Mouse (Mus musculus) stomach, embryonic 15.5 days (tissue): ENCODE data around the gene Agtr1b. TPM values are rescaled to one million over a fixed set of nuclear protein-coding genes. Genes with fewer than 3 reads are reported as not detected.

Source experiments
- ATAC-seq: fragments of 200-750 bp; cut with Nextera tagmentation; 2 replicates; pipeline ENCODE4 v1.8.0; 2017; ENCODE audit warnings: low read depth, moderate number of reproducible peaks, moderate TSS enrichment; ENCODE audit not compliant: insufficient read depth, low FRiP score
- H3K27ac ChIP-seq: fragments of 300-500 bp; sonication (generic); 2 replicates; pipeline ENCODE4 v1.5.1; 2015; ENCODE audit warnings: mild to moderate bottlenecking, inconsistent platforms
- H3K27me3 ChIP-seq: fragments of 300-500 bp; sonication (generic); replicated peaks from 2 replicates; pipeline ENCODE4 v1.6.1; 2015; ENCODE audit warnings: inconsistent platforms
- H3K36me3 ChIP-seq: fragments of 300-500 bp; sonication (generic); 2 replicates; pipeline ENCODE4 v1.6.1; 2015; ENCODE audit warnings: inconsistent platforms
- H3K4me1 ChIP-seq: fragments of 300-500 bp; sonication (generic); 2 replicates; pipeline ENCODE4 v1.6.1; 2015; ENCODE audit warnings: inconsistent platforms
- H3K4me2 ChIP-seq: fragments of 300-500 bp; sonication (generic); 2 replicates; pipeline ENCODE4 v1.6.1; 2015; ENCODE audit warnings: mild to moderate bottlenecking, inconsistent platforms
- H3K4me3 ChIP-seq: fragments of 300-500 bp; sonication (generic); replicated peaks from 2 replicates; pipeline ENCODE4 v1.5.1; 2015; ENCODE audit warnings: inconsistent platforms
- H3K9ac ChIP-seq: fragments of 300-500 bp; sonication (generic); 2 replicates; pipeline ENCODE4 v1.6.1; 2015; ENCODE audit warnings: inconsistent platforms
- H3K9me3 ChIP-seq: fragments of 300-500 bp; sonication (generic); 2 replicates; pipeline ENCODE4 v1.6.1; 2016; ENCODE audit warnings: inconsistent platforms
- WGBS: fragments of 180-500 bp; shearing (Covaris S2); methylation state at CpG from one replicate; pipeline ENCODE4 v1.1.7; 2015; 5-methylcytosine and 5-hydroxymethylcytosine counted together
- polyA plus RNA-seq: library from polyadenylated mRNA; unstranded; fragments of >200 nt; fragmentation: Nextera tagmentation; extraction: Ambion mirVana; gene quantifications from 2 replicates; pipeline ENCODE4 v1.2.1, GENCODE M21; 2015

Agtr1b gene
- 2.3 and 3.3 TPM in 2 replicates for polyA plus RNA-seq

DNA sequence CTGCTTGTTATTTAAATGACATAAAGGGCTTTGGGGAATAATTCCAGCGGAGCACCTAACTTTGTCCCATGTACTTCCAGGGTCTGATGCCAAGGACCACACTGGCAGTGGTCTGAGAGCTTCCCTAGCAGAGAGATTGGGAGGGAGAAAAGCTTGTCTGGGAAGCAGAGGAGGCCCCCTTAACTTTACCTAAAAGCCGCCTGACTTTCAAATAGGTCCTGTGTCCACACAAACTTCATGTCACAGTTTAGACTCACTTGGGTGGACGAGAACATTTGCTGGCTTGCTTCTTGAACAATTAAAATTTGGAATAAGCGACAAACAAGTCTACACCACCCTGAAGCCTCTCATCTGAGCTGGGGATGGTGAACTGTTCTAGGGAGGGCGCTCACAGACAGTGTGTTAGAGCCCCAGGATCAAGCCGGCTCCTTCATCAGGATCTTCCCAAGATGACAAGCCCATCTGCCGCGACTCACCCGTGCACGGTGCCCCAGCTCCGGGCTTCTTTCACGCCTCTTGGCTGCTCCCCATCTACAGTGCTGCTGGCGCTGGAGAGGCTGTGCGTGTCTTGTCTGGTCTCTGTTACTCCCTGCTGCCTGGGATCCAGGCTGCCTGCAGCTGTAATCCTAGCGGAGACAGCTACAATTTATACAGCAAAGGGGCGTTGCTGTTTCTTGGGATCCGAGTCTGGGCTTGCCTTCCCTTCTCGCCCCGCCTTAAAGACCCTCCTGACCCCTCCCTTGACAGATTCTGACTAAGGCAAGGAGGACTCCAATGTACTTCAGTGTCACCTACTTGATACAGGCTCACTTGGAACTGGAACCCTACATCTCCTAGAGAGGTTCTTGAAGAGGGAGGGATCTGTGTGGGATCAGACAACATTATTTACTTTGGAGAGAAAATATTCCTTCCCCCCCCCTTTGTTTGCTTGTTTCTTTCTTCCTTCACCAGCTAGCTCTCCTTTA is at the start of gene Agtr1b:
Agtr1b (minus strand) TSS at position 620 of the 965 bp plus-strand sequence.
- 0 out of 2 replicates have a peak within 1 kb of the TSS, but pooled peaks have one; percentile 29 for H3K9ac ChIP-seq
- peak; percentile 81 for ATAC-seq
- no peaks in the 10 kb centered on the region for H3K9me3 ChIP-seq
- no peaks in the 10 kb centered on the region for H3K4me1 ChIP-seq
- peak within 1 kb of the TSS; percentile 61 for H3K27ac ChIP-seq
- H3K36me3 ChIP-seq, result no peaks in the 10 kb centered on the region
- H3K27me3 ChIP-seq, result no peaks in the 10 kb centered on the region
- peak within 1 kb of the TSS; percentile 33 for H3K4me3 ChIP-seq
- peak within 1 kb of the TSS; percentile 46 for H3K4me2 ChIP-seq
- 9% methylated on average over 19 of the region's 19 CpGs for WGBS

DNA sequence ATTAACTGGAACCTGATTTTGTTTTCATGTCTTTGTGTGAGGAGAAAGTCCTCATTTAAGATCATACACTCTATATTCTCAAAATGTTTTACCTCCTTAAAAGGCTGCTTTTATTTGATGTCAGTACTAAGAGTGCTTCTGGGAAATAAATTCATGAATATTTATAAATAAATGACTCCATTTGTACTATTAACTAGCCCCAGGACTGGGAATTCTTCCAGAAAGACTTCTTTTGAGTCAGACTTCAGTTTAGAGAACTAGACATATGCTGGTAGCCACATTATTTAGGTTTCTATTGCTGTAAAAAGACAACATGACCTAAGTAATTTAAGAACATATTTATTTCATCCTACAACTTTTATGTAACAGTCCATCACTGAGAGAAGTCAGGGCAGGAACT is 13.4 kb downstream of the Agtr1b start:
- H3K9me3 ChIP-seq, result no peaks in the 10 kb centered on the region
- H3K9ac ChIP-seq, result no peak overlapping the region
- no peak overlapping the region for H3K4me3 ChIP-seq
- H3K36me3 ChIP-seq, result no peaks in the 10 kb centered on the region
- ATAC-seq, result no peak; the same call in 1 of the 2 replicates
- 0 out of 2 replicates have a peak overlapping the region, but pooled peaks have one; percentile 21 for H3K27ac ChIP-seq
- no peaks in the 10 kb centered on the region for H3K27me3 ChIP-seq
- H3K4me1 ChIP-seq, result no peaks in the 10 kb centered on the region
- H3K4me2 ChIP-seq, result no peak overlapping the region

DNA sequence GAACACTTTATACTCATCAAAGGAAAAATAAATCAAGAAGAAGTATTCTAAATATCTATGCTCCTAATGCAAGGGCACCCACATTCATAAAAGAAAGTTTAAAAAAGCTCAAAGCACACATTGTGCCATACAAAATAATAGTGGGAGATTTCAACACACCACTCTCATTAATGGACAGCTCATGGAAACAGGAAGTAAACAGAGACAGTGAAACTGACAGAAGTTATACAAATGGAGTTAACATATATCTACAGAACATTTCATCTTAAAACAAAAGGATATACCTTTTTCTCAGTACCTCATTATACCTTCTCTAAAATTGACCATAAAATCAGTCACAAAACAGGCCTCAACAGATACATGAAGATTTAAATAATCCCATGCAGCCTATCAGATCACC is 18.8 kb downstream of the Agtr1b start:
- Histone ChIP-seq H3K27ac (no peak overlapping the region), H3K9me3 (no peaks in the 10 kb centered on the region), H3K9ac (no peak overlapping the region), H3K4me1 (no peaks in the 10 kb centered on the region), H3K36me3 (no peaks in the 10 kb centered on the region), H3K27me3 (no peaks in the 10 kb centered on the region), H3K4me3 (no peak overlapping the region), H3K4me2 (no peak overlapping the region)
- no peak for ATAC-seq

DNA sequence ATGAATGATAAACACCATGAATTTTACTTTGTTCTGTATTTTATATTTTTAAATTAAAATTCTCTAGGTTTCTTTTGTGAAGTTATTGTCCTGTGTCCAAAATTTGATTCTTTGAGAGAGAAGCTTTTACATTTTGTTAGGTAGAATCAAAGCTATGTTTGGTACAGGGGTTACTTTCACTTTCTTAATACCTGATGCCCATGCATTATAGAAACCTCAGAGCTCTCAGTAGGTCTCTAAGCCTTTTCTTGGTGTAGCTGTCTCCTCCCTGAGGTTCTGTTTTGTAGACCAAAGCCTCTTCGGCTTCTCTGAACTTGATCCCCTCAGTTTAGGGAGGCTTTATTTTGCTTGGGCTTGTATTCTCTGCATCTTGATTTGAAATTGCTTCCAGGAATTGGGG is 26.6 kb downstream of the Agtr1b start:
- H3K4me3 ChIP-seq, result no peak overlapping the region
- no peak overlapping the region for H3K4me2 ChIP-seq
- H3K27ac ChIP-seq, result no peak overlapping the region
- H3K9ac ChIP-seq, result no peak overlapping the region
- no peaks in the 10 kb centered on the region for H3K27me3 ChIP-seq
- WGBS, result 80% methylated on average over 1 of the region's 1 CpGs
- ATAC-seq, result no peak
- no peaks in the 10 kb centered on the region for H3K36me3 ChIP-seq
- no peaks in the 10 kb centered on the region for H3K4me1 ChIP-seq
- no peaks in the 10 kb centered on the region for H3K9me3 ChIP-seq

DNA sequence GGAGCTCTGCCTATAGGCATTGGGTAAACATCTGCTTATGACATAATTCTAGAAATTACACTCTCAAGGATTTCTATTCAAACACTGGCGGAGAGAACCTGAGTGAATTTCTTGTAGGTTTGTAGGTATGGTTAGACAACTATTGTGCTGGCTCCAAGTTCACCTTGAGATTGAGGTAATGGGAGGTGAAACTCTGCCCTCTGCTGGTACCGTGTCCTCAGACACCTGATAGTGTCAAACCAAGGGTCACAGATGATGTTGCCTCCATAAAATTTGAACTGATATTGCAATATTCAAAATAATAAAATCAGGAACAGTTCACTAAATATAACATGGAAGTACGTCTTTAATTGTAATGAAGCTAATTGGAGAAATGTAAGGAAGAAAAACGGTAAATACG is 32.3 kb downstream of the Agtr1b start:
- no peaks in the 10 kb centered on the region for H3K36me3 ChIP-seq
- H3K4me1 ChIP-seq, result no peaks in the 10 kb centered on the region
- no peak overlapping the region for H3K9ac ChIP-seq
- H3K9me3 ChIP-seq, result no peaks in the 10 kb centered on the region
- H3K4me3 ChIP-seq, result no peak overlapping the region
- WGBS, result 64% methylated on average over 5 of the region's 5 CpGs
- no peak overlapping the region for H3K4me2 ChIP-seq
- H3K27ac ChIP-seq, result no peak overlapping the region
- no peak for ATAC-seq
- no peaks in the 10 kb centered on the region for H3K27me3 ChIP-seq

DNA sequence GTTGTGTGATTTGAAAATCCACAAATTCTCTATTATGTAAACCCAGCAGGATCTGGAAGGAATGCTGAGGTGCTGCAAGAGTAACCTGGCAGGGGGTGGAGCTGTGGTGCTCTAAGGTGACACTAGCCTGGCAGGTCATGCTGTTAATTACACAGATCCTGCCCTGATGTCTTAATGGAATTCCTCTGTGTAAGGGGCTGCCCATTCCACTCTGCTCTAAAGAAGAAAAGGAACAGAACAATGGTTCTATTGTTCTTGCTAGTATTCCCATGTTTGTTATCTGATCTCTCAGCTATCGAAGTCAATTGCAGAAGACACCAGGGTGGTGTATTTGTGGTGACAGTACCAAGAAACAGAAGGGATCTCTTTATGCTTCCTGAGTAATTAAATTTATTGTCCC is 49.7 kb downstream of the Agtr1b start:
- Histone ChIP-seq H3K4me3 (no peak overlapping the region), H3K4me1 (no peaks in the 10 kb centered on the region), H3K27me3 (no peaks in the 10 kb centered on the region), H3K36me3 (no peaks in the 10 kb centered on the region), H3K9ac (no peak overlapping the region), H3K9me3 (no peaks in the 10 kb centered on the region), H3K27ac (no peak overlapping the region), H3K4me2 (no peak overlapping the region)
- 37% methylated on average over 1 of the region's 1 CpGs for WGBS
- ATAC-seq, result no peak

DNA sequence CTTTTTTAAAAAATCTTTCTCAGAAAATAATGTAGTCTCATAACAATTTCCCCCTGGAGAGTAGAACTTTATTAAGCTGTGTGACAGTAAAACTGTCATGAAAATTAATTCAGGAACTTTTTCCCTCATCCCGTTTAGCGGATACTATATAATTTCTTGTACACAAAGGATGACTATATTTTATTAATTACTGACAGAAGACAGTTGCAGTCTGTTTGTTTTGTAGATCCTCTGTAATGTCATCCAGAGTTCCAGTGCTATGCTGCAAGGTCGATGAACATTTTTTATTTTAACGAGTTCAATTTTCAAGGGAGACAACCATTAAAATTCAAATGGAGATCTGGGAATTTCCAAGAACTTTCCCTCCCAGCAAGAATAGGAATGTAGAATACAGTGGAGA is 57.8 kb downstream of the Agtr1b start:
- no peaks in the 10 kb centered on the region for H3K36me3 ChIP-seq
- H3K9ac ChIP-seq, result no peak overlapping the region
- no peaks in the 10 kb centered on the region for H3K9me3 ChIP-seq
- H3K4me2 ChIP-seq, result no peak overlapping the region
- no peaks in the 10 kb centered on the region for H3K27me3 ChIP-seq
- ATAC-seq, result no peak
- WGBS, result 66% methylated on average over 4 of the region's 4 CpGs
- no peaks in the 10 kb centered on the region for H3K4me1 ChIP-seq
- H3K27ac ChIP-seq, result no peak overlapping the region
- no peak overlapping the region for H3K4me3 ChIP-seq

DNA sequence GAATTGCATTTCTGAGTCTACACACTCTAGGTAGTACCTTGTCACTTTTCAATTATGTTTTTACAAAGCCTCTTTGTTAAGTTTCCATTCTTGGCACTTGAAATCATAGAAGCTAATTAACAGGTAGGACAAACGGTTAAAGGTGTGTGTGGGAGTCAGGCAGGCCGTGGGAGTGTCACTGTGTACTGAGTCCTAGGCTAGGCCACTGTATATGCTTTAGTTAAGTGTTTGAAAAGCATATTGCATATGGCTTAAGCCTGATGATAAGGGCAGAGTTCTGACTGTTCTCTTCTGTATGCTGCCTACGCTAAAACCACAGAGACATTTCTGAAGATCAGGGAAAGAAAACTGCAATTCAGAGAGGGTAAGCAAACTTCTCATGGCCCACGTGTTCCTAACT is 59.7 kb downstream of the Agtr1b start:
- Histone ChIP-seq H3K4me1 (no peaks in the 10 kb centered on the region), H3K36me3 (no peaks in the 10 kb centered on the region), H3K9me3 (no peaks in the 10 kb centered on the region), H3K9ac (no peak overlapping the region), H3K27me3 (no peaks in the 10 kb centered on the region), H3K4me3 (no peak overlapping the region), H3K4me2 (no peak overlapping the region), H3K27ac (no peak overlapping the region)
- WGBS, result 59% methylated on average over 4 of the region's 4 CpGs
- ATAC-seq, result peak; percentile 80

DNA sequence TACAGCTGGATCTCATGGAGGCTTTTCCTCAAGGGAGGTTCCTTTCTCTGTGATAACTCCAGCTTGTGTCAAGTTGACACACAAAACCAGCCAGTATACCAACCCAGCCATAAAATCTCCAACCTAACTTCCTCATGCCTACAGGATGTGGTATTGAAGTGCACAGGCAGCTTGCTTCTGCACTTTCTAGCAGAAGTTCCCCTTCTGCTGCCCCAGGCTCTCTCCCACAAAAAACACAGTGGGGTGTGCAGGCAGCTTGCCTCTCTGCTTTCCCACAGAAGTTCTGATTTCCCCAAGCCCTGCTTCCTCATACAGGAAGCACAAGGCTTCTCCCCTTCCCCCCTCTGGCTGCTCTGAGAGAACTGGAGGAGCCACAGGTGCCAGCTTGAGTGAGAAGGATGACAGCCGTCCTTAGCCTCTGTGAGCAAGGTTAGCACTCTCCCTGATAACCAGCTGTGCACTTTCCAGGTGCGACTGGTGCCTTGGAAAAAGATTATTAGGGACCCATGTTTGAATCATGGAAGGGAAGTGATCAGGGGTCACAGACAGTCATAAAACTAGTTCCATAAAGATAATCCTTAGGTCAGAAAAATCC is 62.1 kb downstream of the Agtr1b start:
- 48% methylated on average over 2 of the region's 2 CpGs for WGBS
- H3K9ac ChIP-seq, result no peak overlapping the region
- H3K4me1 ChIP-seq, result no peaks in the 10 kb centered on the region
- ATAC-seq, result peak; percentile 58; the same call in 1 of the 2 replicates
- no peak overlapping the region for H3K4me3 ChIP-seq
- no peak overlapping the region for H3K27ac ChIP-seq
- no peak overlapping the region for H3K4me2 ChIP-seq
- H3K27me3 ChIP-seq, result no peaks in the 10 kb centered on the region
- no peaks in the 10 kb centered on the region for H3K36me3 ChIP-seq
- no peaks in the 10 kb centered on the region for H3K9me3 ChIP-seq

DNA sequence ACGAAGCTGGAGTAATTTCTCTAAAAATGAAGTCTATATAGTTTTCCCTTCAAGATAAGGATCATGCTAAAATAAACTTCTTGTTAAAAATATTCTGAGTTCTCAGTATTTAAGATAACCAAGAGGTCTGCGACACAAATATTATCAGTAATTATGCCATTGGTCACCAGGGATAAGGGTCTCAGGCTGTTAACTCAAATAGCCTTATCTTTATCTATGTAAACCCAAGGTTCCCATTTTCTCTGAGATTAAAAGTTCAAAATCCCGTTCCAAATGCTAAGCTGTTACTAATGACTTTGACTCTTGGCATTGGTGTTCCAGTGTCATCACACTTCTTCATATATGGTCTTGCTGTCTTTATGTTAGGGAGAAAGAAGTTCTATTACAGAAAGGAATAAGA is 71.4 kb downstream of the Agtr1b start:
- Histone ChIP-seq H3K27ac (no peak overlapping the region), H3K9ac (no peak overlapping the region), H3K4me1 (no peaks in the 10 kb centered on the region), H3K27me3 (no peaks in the 10 kb centered on the region), H3K36me3 (no peaks in the 10 kb centered on the region), H3K4me2 (no peak overlapping the region), H3K9me3 (no peaks in the 10 kb centered on the region), H3K4me3 (no peak overlapping the region)
- no peak for ATAC-seq
- WGBS, result 55% methylated on average over 3 of the region's 3 CpGs

DNA sequence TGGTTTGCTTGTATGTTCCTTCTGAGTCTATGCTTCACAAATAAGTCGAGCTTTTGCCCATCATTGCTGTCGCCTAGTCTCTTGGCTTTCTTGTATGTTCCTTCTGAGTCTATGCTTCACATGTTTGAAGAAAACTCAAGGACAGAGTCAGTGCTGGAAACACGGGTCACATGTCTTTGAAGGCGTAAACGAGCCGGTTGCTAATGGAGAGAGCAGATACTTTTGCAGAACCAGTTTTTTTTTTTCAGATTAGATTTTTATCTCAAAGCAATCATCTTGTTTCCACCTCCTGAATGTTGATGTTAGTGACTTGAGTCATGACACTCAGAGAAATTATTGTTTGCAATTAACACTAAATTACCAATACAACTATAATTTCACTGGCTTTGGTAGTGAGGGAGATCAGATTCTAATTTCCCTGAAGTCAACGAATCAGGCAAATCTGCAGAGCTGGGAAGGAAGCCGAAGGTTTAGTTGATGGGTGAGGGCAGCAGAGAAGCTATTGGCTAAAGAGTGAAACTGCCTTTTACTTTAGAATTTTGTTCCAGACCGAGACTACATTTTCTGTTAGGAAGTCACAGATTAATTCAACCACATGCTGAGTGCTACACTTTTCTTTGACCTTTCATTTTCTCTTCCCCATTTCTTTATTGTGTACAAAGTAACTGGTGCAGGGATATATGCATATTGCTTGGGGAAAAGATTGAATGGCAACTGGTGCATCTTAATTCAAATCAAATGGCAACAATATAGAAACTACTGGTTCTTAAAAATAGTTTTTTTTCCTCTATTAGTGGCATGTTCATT is 72.2 kb downstream of the Agtr1b start:
- no peak for ATAC-seq

DNA sequence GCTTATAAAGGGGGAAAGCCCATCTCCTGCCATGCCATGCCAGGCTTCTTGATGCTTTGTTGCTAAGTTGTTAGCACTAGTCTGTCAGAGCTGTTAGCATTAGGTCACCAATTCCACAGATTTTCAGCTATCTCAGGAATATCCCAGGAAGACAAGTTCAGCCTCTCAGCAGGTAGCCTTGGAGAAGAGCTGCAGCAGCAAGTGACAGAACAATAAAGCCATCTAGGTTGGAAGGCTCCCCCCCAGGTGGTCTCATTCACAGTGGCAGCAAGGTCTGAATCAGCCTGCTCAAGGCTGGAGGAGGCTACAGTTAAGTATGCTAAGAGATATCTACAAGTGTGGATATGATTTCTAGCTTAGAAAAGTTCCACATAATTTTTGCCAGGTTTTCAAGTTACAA is 75.6 kb downstream of the Agtr1b start:
- no peaks in the 10 kb centered on the region for H3K36me3 ChIP-seq
- H3K27ac ChIP-seq, result no peak overlapping the region
- no peaks in the 10 kb centered on the region for H3K4me1 ChIP-seq
- no peak for ATAC-seq
- no peaks in the 10 kb centered on the region for H3K27me3 ChIP-seq
- no peaks in the 10 kb centered on the region for H3K9me3 ChIP-seq
- H3K4me2 ChIP-seq, result no peak overlapping the region
- H3K9ac ChIP-seq, result no peak overlapping the region
- no peak overlapping the region for H3K4me3 ChIP-seq

More for the DNA sequence above, 72.2 kb downstream of the Agtr1b start:
- Histone ChIP-seq H3K9ac (no peak overlapping the region), H3K27me3 (no peaks in the 10 kb centered on the region), H3K4me1 (no peaks in the 10 kb centered on the region), H3K27ac (no peak overlapping the region), H3K4me3 (no peak overlapping the region), H3K4me2 (no peak overlapping the region), H3K36me3 (no peaks in the 10 kb centered on the region), H3K9me3 (no peaks in the 10 kb centered on the region)
- WGBS, result 75% methylated on average over 9 of the region's 9 CpGs
